Mouse (Mus musculus): Measurements from ENCODE around the gene Gm11549. TPM values are rescaled to one million over a fixed set of nuclear protein-coding genes. Genes with fewer than 3 reads are reported as not detected.

Gene Gm11549
- polyA plus RNA-seq, 1 experiment: 0.09 TPM

- Histone ChIP-seq H3K36me3 (ENCODE audit: control insufficient read depth, insufficient read depth, low read length) (no peaks in the 10 kb centered on the region), H3K4me1 (ENCODE audit: control insufficient read depth, insufficient read depth, insufficient read length, low read length) (no peaks in the 10 kb centered on the region), H3K27ac (ENCODE audit: insufficient read depth, low read depth, low read length) (no peak overlapping the region), H3K27me3 (ENCODE audit: control insufficient read depth, insufficient read depth, low read length) (no peaks in the 10 kb centered on the region), H3K4me3 (ENCODE audit: low read depth, low read length) (no peak overlapping the region)
- no peak for TF ChIP-seq CTCF (IDR thresholded peaks at IDR 0.05; ENCODE audit: extremely low read depth, insufficient read length, insufficient replicate concordance, low read depth, low read length)
- no peak for TF ChIP-seq POLR2A (IDR thresholded peaks at IDR 0.05; ENCODE audit: low read depth, low read length)
- 92% methylated on average over 7 of the region's 7 CpGs for WGBS
Measured at GRCm38 (mm10) chr3:36499418-36499817, 22.2 kb downstream of the Gm11549 start.

GRCm38 (mm10) chr3:36498224-36498623, 23.4 kb downstream of the Gm11549 start:
- WGBS: 86% methylated on average over 6 of the region's 6 CpGs
- no peak for TF ChIP-seq CTCF (IDR thresholded peaks at IDR 0.05; ENCODE audit: extremely low read depth, insufficient read length, insufficient replicate concordance, low read depth, low read length)
- TF ChIP-seq POLR2A (IDR thresholded peaks at IDR 0.05; ENCODE audit: low read depth, low read length): no peak
- H3K27me3 ChIP-seq (ENCODE audit: control insufficient read depth, insufficient read depth, low read length): no peaks in the 10 kb centered on the region
- H3K27ac ChIP-seq (ENCODE audit: insufficient read depth, low read depth, low read length): no peak overlapping the region
- H3K36me3 ChIP-seq (ENCODE audit: control insufficient read depth, insufficient read depth, low read length): no peaks in the 10 kb centered on the region
- no peaks in the 10 kb centered on the region for H3K4me1 ChIP-seq (ENCODE audit: control insufficient read depth, insufficient read depth, insufficient read length, low read length)
- no peak overlapping the region for H3K4me3 ChIP-seq (ENCODE audit: low read depth, low read length)

- no peaks in the 10 kb centered on the region for H3K36me3 ChIP-seq (ENCODE audit: control insufficient read depth, insufficient read depth, low read length)
- no peaks in the 10 kb centered on the region for H3K27me3 ChIP-seq (ENCODE audit: control insufficient read depth, insufficient read depth, low read length)
- 15% methylated on average over 14 of the region's 14 CpGs for WGBS
- no peak overlapping the region for H3K27ac ChIP-seq (ENCODE audit: insufficient read depth, low read depth, low read length)
- TF ChIP-seq POLR2A (IDR thresholded peaks at IDR 0.05; ENCODE audit: low read depth, low read length): no peak
- TF ChIP-seq CTCF (IDR thresholded peaks at IDR 0.05; ENCODE audit: extremely low read depth, insufficient read length, insufficient replicate concordance, low read depth, low read length): peak; percentile 74
- no peaks in the 10 kb centered on the region for H3K4me1 ChIP-seq (ENCODE audit: control insufficient read depth, insufficient read depth, insufficient read length, low read length)
- H3K4me3 ChIP-seq (ENCODE audit: low read depth, low read length): no peak overlapping the region
Measured at GRCm38 (mm10) chr3:36496746-36497145, 24.9 kb downstream of the Gm11549 start.

GRCm38 (mm10) chr3:36496273-36496672, 25.3 kb downstream of the Gm11549 start:
- Histone ChIP-seq H3K4me3 (ENCODE audit: low read depth, low read length) (no peak overlapping the region), H3K27me3 (ENCODE audit: control insufficient read depth, insufficient read depth, low read length) (no peaks in the 10 kb centered on the region), H3K36me3 (ENCODE audit: control insufficient read depth, insufficient read depth, low read length) (no peaks in the 10 kb centered on the region), H3K4me1 (ENCODE audit: control insufficient read depth, insufficient read depth, insufficient read length, low read length) (no peaks in the 10 kb centered on the region), H3K27ac (ENCODE audit: insufficient read depth, low read depth, low read length) (no peak overlapping the region)
- TF ChIP-seq POLR2A (IDR thresholded peaks at IDR 0.05; ENCODE audit: low read depth, low read length) (no peak), CTCF (IDR thresholded peaks at IDR 0.05; ENCODE audit: extremely low read depth, insufficient read length, insufficient replicate concordance, low read depth, low read length) (no peak)
- 85% methylated on average over 9 of the region's 9 CpGs for WGBS

- WGBS: 8% methylated on average over 6 of the region's 6 CpGs
- Histone ChIP-seq H3K27ac (ENCODE audit: insufficient read depth, low read depth, low read length) (no peak overlapping the region), H3K36me3 (ENCODE audit: control insufficient read depth, insufficient read depth, low read length) (no peaks in the 10 kb centered on the region), H3K4me1 (ENCODE audit: control insufficient read depth, insufficient read depth, insufficient read length, low read length) (no peaks in the 10 kb centered on the region), H3K27me3 (ENCODE audit: control insufficient read depth, insufficient read depth, low read length) (no peaks in the 10 kb centered on the region), H3K4me3 (ENCODE audit: low read depth, low read length) (no peak overlapping the region)
- TF ChIP-seq CTCF (IDR thresholded peaks at IDR 0.05; ENCODE audit: extremely low read depth, insufficient read length, insufficient replicate concordance, low read depth, low read length): peak; percentile 94
- no peak for TF ChIP-seq POLR2A (IDR thresholded peaks at IDR 0.05; ENCODE audit: low read depth, low read length)
Measured at GRCm38 (mm10) chr3:36495436-36495835, 26.2 kb downstream of the Gm11549 start.

GRCm38 (mm10) chr3:36494613-36495012, 27.0 kb downstream of the Gm11549 start:
- no peaks in the 10 kb centered on the region for H3K27me3 ChIP-seq (ENCODE audit: control insufficient read depth, insufficient read depth, low read length)
- 72% methylated on average over 2 of the region's 2 CpGs for WGBS

GRCm38 (mm10) chr3:36493641-36494283, 27.9 kb downstream of the Gm11549 start:
- no peak overlapping the region for H3K4me3 ChIP-seq (ENCODE audit: low read depth, low read length)
- H3K36me3 ChIP-seq (ENCODE audit: control insufficient read depth, insufficient read depth, low read length): no peaks in the 10 kb centered on the region
- 28% methylated on average over 6 of the region's 6 CpGs for WGBS
- H3K27ac ChIP-seq (ENCODE audit: insufficient read depth, low read depth, low read length): no peak overlapping the region
- TF ChIP-seq CTCF (IDR thresholded peaks at IDR 0.05; ENCODE audit: extremely low read depth, insufficient read length, insufficient replicate concordance, low read depth, low read length): no peak
- TF ChIP-seq POLR2A (IDR thresholded peaks at IDR 0.05; ENCODE audit: low read depth, low read length): no peak
- H3K4me1 ChIP-seq (ENCODE audit: control insufficient read depth, insufficient read depth, insufficient read length, low read length): no peaks in the 10 kb centered on the region
- no peaks in the 10 kb centered on the region for H3K27me3 ChIP-seq (ENCODE audit: control insufficient read depth, insufficient read depth, low read length)

More at GRCm38 (mm10) chr3:36494613-36495012, 27.0 kb downstream of the Gm11549 start:
- Histone ChIP-seq H3K27ac (ENCODE audit: insufficient read depth, low read depth, low read length) (no peak overlapping the region), H3K36me3 (ENCODE audit: control insufficient read depth, insufficient read depth, low read length) (no peaks in the 10 kb centered on the region), H3K4me1 (ENCODE audit: control insufficient read depth, insufficient read depth, insufficient read length, low read length) (no peaks in the 10 kb centered on the region), H3K4me3 (ENCODE audit: low read depth, low read length) (no peak overlapping the region)
- no peak for TF ChIP-seq POLR2A (IDR thresholded peaks at IDR 0.05; ENCODE audit: low read depth, low read length)
- no peak for TF ChIP-seq CTCF (IDR thresholded peaks at IDR 0.05; ENCODE audit: extremely low read depth, insufficient read length, insufficient replicate concordance, low read depth, low read length)
